Mouse (Mus musculus) MEL-GATA-1-ER (cell line): ENCODE measurements at regions not wholly inside any gene's neighbourhood (a gene's known extent, or its start where the extent isn't known, plus 50 kb on each side); places are given as distances from the start of the nearest gene placed in this dataset.

Source experiments
- DNase-seq: peaks from one replicate; pipeline ENCODE4 v3.0.0-alpha.2; 2012; ENCODE audit warnings: low read depth; ENCODE audit errors: extremely low read depth

- DNase-seq, result no peak
Measured at GRCm38 (mm10) chr4:153227680-153228420, 254.8 kb downstream of the Ajap1 start.

- no peak for DNase-seq
Measured at GRCm38 (mm10) chr4:153224618-153225177, 257.9 kb downstream of the Ajap1 start.

- DNase-seq, result no peak
Measured at GRCm38 (mm10) chr4:153223019-153223418, 259.6 kb downstream of the Ajap1 start.

- no peak for DNase-seq
Measured at GRCm38 (mm10) chr4:153220485-153220884, 262.1 kb downstream of the Ajap1 start.

GRCm38 (mm10) chr4:153220074-153220473 is 262.5 kb downstream of the Ajap1 start:
- DNase-seq, result no peak

- DNase-seq, result no peak
Measured at GRCm38 (mm10) chr4:153217541-153217980, 265.1 kb downstream of the Ajap1 start.

GRCm38 (mm10) chr4:153212095-153212494 is 270.5 kb downstream of the Ajap1 start:
- no peak for DNase-seq

GRCm38 (mm10) chr4:153208822-153209221 is 273.8 kb downstream of the Ajap1 start:
- DNase-seq, result no peak

GRCm38 (mm10) chr4:153208215-153208614 is 274.4 kb downstream of the Ajap1 start:
- DNase-seq, result no peak

- DNase-seq, result no peak
Measured at GRCm38 (mm10) chr4:153207578-153208102, 275.0 kb downstream of the Ajap1 start.

- DNase-seq, result no peak
Measured at GRCm38 (mm10) chr4:153206789-153207457, 275.7 kb downstream of the Ajap1 start.

- no peak for DNase-seq
Measured at GRCm38 (mm10) chr4:153204764-153205163, 277.8 kb downstream of the Ajap1 start.

- no peak for DNase-seq
Measured at GRCm38 (mm10) chr4:153200799-153201770, 281.5 kb downstream of the Ajap1 start.

- no peak for DNase-seq
Measured at GRCm38 (mm10) chr4:153189485-153189884, 293.1 kb downstream of the Ajap1 start.

- no peak for DNase-seq
Measured at GRCm38 (mm10) chr4:153188504-153189031, 294.0 kb downstream of the Ajap1 start.

GRCm38 (mm10) chr4:153187959-153188503 is 294.6 kb downstream of the Ajap1 start:
- no peak for DNase-seq

- DNase-seq, result no peak
Measured at GRCm38 (mm10) chr4:153177496-153177895, 305.1 kb downstream of the Ajap1 start.

- no peak for DNase-seq
Measured at GRCm38 (mm10) chr4:153175660-153176059, 307.0 kb downstream of the Ajap1 start.

- no peak for DNase-seq
Measured at GRCm38 (mm10) chr4:153175077-153175476, 307.5 kb downstream of the Ajap1 start.

- no peak for DNase-seq
Measured at GRCm38 (mm10) chr4:153169991-153170390, 312.6 kb downstream of the Ajap1 start.
